Mouse (Mus musculus): ENCODE measurements around the gene Rhox3c. TPM values are rescaled to one million over a fixed set of nuclear protein-coding genes. Genes with fewer than 3 reads are reported as not detected.
"Not testable (repeated sequence)": the region's sequence is repeated elsewhere in the genome, so short reads cannot be mapped to it uniquely, and the experiment has no call there.

The Rhox3c gene
- total RNA-seq (2014; rRNA removed; ENCODE audit: low replicate concordance) (not detected in 2 replicates), polyA plus RNA-seq (2015; fragmentation: Nextera tagmentation; extraction: Ambion mirVana) (0.11 TPM in 1 of 2 replicates, not detected in the other)

- H3K9ac ChIP-seq (replicated peaks; ENCODE audit: low read depth, low read length); H3K4me1 ChIP-seq (ENCODE audit: control insufficient read depth, insufficient read depth); DNase-seq (ENCODE audit: low spot score); ATAC-seq (ENCODE audit: insufficient read depth, low read depth); H3K4me2 ChIP-seq (ENCODE audit: low read depth, low read length); H3K27me3 ChIP-seq (ENCODE audit: control insufficient read depth, insufficient read depth, low read length); H3K9me3 ChIP-seq (replicated peaks; ENCODE audit: control insufficient read depth, low read length); H3K36me3 ChIP-seq (replicated peaks; ENCODE audit: control insufficient read depth, insufficient read depth, low read length); H3K4me3 ChIP-seq (ENCODE audit: low read depth, low read length); H3K27ac ChIP-seq (ENCODE audit: low read depth): not testable (repeated sequence)
- 79% methylated on average over 3 of the region's 4 CpGs for WGBS
These were observed at the start of gene Rhox3c for GRCm38 (mm10) chrX:37458285-37458684. Gene Rhox3c, plus strand, starts transcription at chrX:37458585.

GRCm38 (mm10) chrX:37411767-37412166, 46.6 kb upstream of the Rhox3c start, which contains the start of gene Rhox2b:
Gene Rhox2b, plus strand, starts transcription at chrX:37412067.
- H3K9me3 ChIP-seq (replicated peaks; ENCODE audit: control insufficient read depth, low read length); H3K27me3 ChIP-seq (ENCODE audit: control insufficient read depth, insufficient read depth, low read length); DNase-seq (ENCODE audit: low spot score); ATAC-seq (ENCODE audit: insufficient read depth, low read depth); H3K36me3 ChIP-seq (replicated peaks; ENCODE audit: control insufficient read depth, insufficient read depth, low read length); H3K4me3 ChIP-seq (ENCODE audit: low read depth, low read length); H3K27ac ChIP-seq (ENCODE audit: low read depth); H3K9ac ChIP-seq (replicated peaks; ENCODE audit: low read depth, low read length); H3K4me1 ChIP-seq (ENCODE audit: control insufficient read depth, insufficient read depth); H3K4me2 ChIP-seq (ENCODE audit: low read depth, low read length): not testable (repeated sequence)
- WGBS = no CpG with 5 or more reads among the region's 9 CpGs

- DNase-seq (ENCODE audit: low spot score); H3K27ac ChIP-seq (ENCODE audit: low read depth); H3K4me3 ChIP-seq (ENCODE audit: low read depth, low read length); H3K4me1 ChIP-seq (ENCODE audit: control insufficient read depth, insufficient read depth); ATAC-seq (ENCODE audit: insufficient read depth, low read depth); H3K27me3 ChIP-seq (ENCODE audit: control insufficient read depth, insufficient read depth, low read length); H3K9ac ChIP-seq (replicated peaks; ENCODE audit: low read depth, low read length); H3K4me2 ChIP-seq (ENCODE audit: low read depth, low read length); H3K36me3 ChIP-seq (replicated peaks; ENCODE audit: control insufficient read depth, insufficient read depth, low read length); H3K9me3 ChIP-seq (replicated peaks; ENCODE audit: control insufficient read depth, low read length): not testable (repeated sequence)
- WGBS = 85% methylated on average over 14 of the region's 15 CpGs
These were observed 26.2 kb upstream of the Rhox3c start, which contains the start of gene Rhox4b for GRCm38 (mm10) chrX:37432194-37432593. Gene Rhox4b, plus strand, starts transcription at chrX:37432494.

- H3K27me3 ChIP-seq (ENCODE audit: control insufficient read depth, insufficient read depth, low read length); H3K36me3 ChIP-seq (replicated peaks; ENCODE audit: control insufficient read depth, insufficient read depth, low read length); H3K4me3 ChIP-seq (ENCODE audit: low read depth, low read length); ATAC-seq (ENCODE audit: insufficient read depth, low read depth); H3K4me1 ChIP-seq (ENCODE audit: control insufficient read depth, insufficient read depth); H3K4me2 ChIP-seq (ENCODE audit: low read depth, low read length); H3K9me3 ChIP-seq (replicated peaks; ENCODE audit: control insufficient read depth, low read length); H3K27ac ChIP-seq (ENCODE audit: low read depth); H3K9ac ChIP-seq (replicated peaks; ENCODE audit: low read depth, low read length); DNase-seq (ENCODE audit: low spot score): not testable (repeated sequence)
- WGBS = 95% methylated on average over 6 of the region's 10 CpGs
These were observed 5.0 kb upstream of the Rhox3c start, which contains the start of gene Rhox2c for GRCm38 (mm10) chrX:37453380-37453779. Gene Rhox2c, plus strand, starts transcription at chrX:37453680.

- 90% methylated on average over 14 of the region's 14 CpGs for WGBS
- H3K4me3 ChIP-seq (ENCODE audit: low read depth, low read length); H3K4me2 ChIP-seq (ENCODE audit: low read depth, low read length); DNase-seq (ENCODE audit: low spot score); H3K27ac ChIP-seq (ENCODE audit: low read depth); ATAC-seq (ENCODE audit: insufficient read depth, low read depth); H3K9ac ChIP-seq (replicated peaks; ENCODE audit: low read depth, low read length); H3K27me3 ChIP-seq (ENCODE audit: control insufficient read depth, insufficient read depth, low read length); H3K36me3 ChIP-seq (replicated peaks; ENCODE audit: control insufficient read depth, insufficient read depth, low read length); H3K9me3 ChIP-seq (replicated peaks; ENCODE audit: control insufficient read depth, low read length); H3K4me1 ChIP-seq (ENCODE audit: control insufficient read depth, insufficient read depth): not testable (repeated sequence)
These were observed 21.7 kb downstream of the Rhox3c start, which contains the start of gene Rhox4c for GRCm38 (mm10) chrX:37480037-37480436. Gene Rhox4c, plus strand, starts transcription at chrX:37480337.

- not testable (repeated sequence) for H3K27ac ChIP-seq (ENCODE audit: low read depth); H3K4me1 ChIP-seq (ENCODE audit: control insufficient read depth, insufficient read depth); H3K27me3 ChIP-seq (ENCODE audit: control insufficient read depth, insufficient read depth, low read length); DNase-seq (ENCODE audit: low spot score); H3K9me3 ChIP-seq (replicated peaks; ENCODE audit: control insufficient read depth, low read length); H3K36me3 ChIP-seq (replicated peaks; ENCODE audit: control insufficient read depth, insufficient read depth, low read length); H3K4me3 ChIP-seq (ENCODE audit: low read depth, low read length); ATAC-seq (ENCODE audit: insufficient read depth, low read depth); H3K4me2 ChIP-seq (ENCODE audit: low read depth, low read length); H3K9ac ChIP-seq (replicated peaks; ENCODE audit: low read depth, low read length)
- 86% methylated on average over 15 of the region's 18 CpGs for WGBS
These were observed 55.7 kb downstream of the Rhox3c start, which contains the start of gene Rhox4d for GRCm38 (mm10) chrX:37514059-37514458. Gene Rhox4d, plus strand, starts transcription at chrX:37514359.

Other genes starting within 250 kb of the Rhox3c start
- gene Gm9, start 247.5 kb upstream of the Rhox3c start, total RNA-seq (2014; rRNA removed; ENCODE audit: low replicate concordance) = not detected in 2 replicates
- not detected in 2 replicates for gene Gm9, start 247.5 kb upstream of the Rhox3c start, polyA plus RNA-seq (2015; fragmentation: Nextera tagmentation; extraction: Ambion mirVana)
- not detected in 2 replicates for gene Rhox1, start 236.3 kb upstream of the Rhox3c start, total RNA-seq (2014; rRNA removed; ENCODE audit: low replicate concordance)
- not detected in 2 replicates for gene Rhox1, start 236.3 kb upstream of the Rhox3c start, polyA plus RNA-seq (2015; fragmentation: Nextera tagmentation; extraction: Ambion mirVana)
- gene Rhox2a, start 213.6 kb upstream of the Rhox3c start, total RNA-seq (2014; rRNA removed; ENCODE audit: low replicate concordance) = not detected in 2 replicates
- not detected in 2 replicates for gene Rhox2a, start 213.6 kb upstream of the Rhox3c start, polyA plus RNA-seq (2015; fragmentation: Nextera tagmentation; extraction: Ambion mirVana)
- not detected in 2 replicates for gene Rhox3a, start 208.7 kb upstream of the Rhox3c start, total RNA-seq (2014; rRNA removed; ENCODE audit: low replicate concordance)
- gene Rhox3a, start 208.7 kb upstream of the Rhox3c start, polyA plus RNA-seq (2015; fragmentation: Nextera tagmentation; extraction: Ambion mirVana) = not detected in 2 replicates
- gene Rhox4a, start 193.2 kb upstream of the Rhox3c start, total RNA-seq (2014; rRNA removed; ENCODE audit: low replicate concordance) = not detected in 2 replicates
- not detected in 2 replicates for gene Rhox4a, start 193.2 kb upstream of the Rhox3c start, polyA plus RNA-seq (2015; fragmentation: Nextera tagmentation; extraction: Ambion mirVana)
- gene Rhox3a2, start 78.6 kb upstream of the Rhox3c start, total RNA-seq (2014; rRNA removed; ENCODE audit: low replicate concordance) = not detected in 2 replicates
- gene Rhox3a2, start 78.6 kb upstream of the Rhox3c start, polyA plus RNA-seq (2015; fragmentation: Nextera tagmentation; extraction: Ambion mirVana) = not detected in 2 replicates
- not detected in 2 replicates for gene Rhox4a2, start 67.7 kb upstream of the Rhox3c start, total RNA-seq (2014; rRNA removed; ENCODE audit: low replicate concordance)
- 0.22 TPM in 2 replicates for gene Rhox4a2, start 67.7 kb upstream of the Rhox3c start, polyA plus RNA-seq (2015; fragmentation: Nextera tagmentation; extraction: Ambion mirVana)
- gene Rhox2b, start 46.5 kb upstream of the Rhox3c start, total RNA-seq (2014; rRNA removed; ENCODE audit: low replicate concordance) = not detected in 2 replicates
- gene Rhox2b, start 46.5 kb upstream of the Rhox3c start, polyA plus RNA-seq (2015; fragmentation: Nextera tagmentation; extraction: Ambion mirVana) = not detected in 2 replicates
- not detected in 2 replicates for gene Rhox4b, start 26.1 kb upstream of the Rhox3c start, total RNA-seq (2014; rRNA removed; ENCODE audit: low replicate concordance)
- not detected in 2 replicates for gene Rhox4b, start 26.1 kb upstream of the Rhox3c start, polyA plus RNA-seq (2015; fragmentation: Nextera tagmentation; extraction: Ambion mirVana)
- not detected in 2 replicates for gene Rhox2c, start 4.9 kb upstream of the Rhox3c start, total RNA-seq (2014; rRNA removed; ENCODE audit: low replicate concordance)
- not detected in 2 replicates for gene Rhox2c, start 4.9 kb upstream of the Rhox3c start, polyA plus RNA-seq (2015; fragmentation: Nextera tagmentation; extraction: Ambion mirVana)
- not detected in 2 replicates for gene Rhox4c, start 21.8 kb downstream of the Rhox3c start, total RNA-seq (2014; rRNA removed; ENCODE audit: low replicate concordance)
- gene Rhox4c, start 21.8 kb downstream of the Rhox3c start, polyA plus RNA-seq (2015; fragmentation: Nextera tagmentation; extraction: Ambion mirVana) = not detected in 2 replicates
- not detected in 2 replicates for gene Rhox2d, start 34.8 kb downstream of the Rhox3c start, total RNA-seq (2014; rRNA removed; ENCODE audit: low replicate concordance)
- not detected in 2 replicates for gene Rhox2d, start 34.8 kb downstream of the Rhox3c start, polyA plus RNA-seq (2015; fragmentation: Nextera tagmentation; extraction: Ambion mirVana)
- not detected in 2 replicates for gene Rhox4d, start 55.8 kb downstream of the Rhox3c start, total RNA-seq (2014; rRNA removed; ENCODE audit: low replicate concordance)
- not detected in 2 replicates for gene Rhox4d, start 55.8 kb downstream of the Rhox3c start, polyA plus RNA-seq (2015; fragmentation: Nextera tagmentation; extraction: Ambion mirVana)
- gene Rhox2e, start 71.9 kb downstream of the Rhox3c start, total RNA-seq (2014; rRNA removed; ENCODE audit: low replicate concordance) = not detected in 2 replicates
- not detected in 2 replicates for gene Rhox2e, start 71.9 kb downstream of the Rhox3c start, polyA plus RNA-seq (2015; fragmentation: Nextera tagmentation; extraction: Ambion mirVana)
- not detected in 2 replicates for gene Rhox3e, start 83.4 kb downstream of the Rhox3c start, total RNA-seq (2014; rRNA removed; ENCODE audit: low replicate concordance)
- not detected in 2 replicates for gene Rhox3e, start 83.4 kb downstream of the Rhox3c start, polyA plus RNA-seq (2015; fragmentation: Nextera tagmentation; extraction: Ambion mirVana)
- gene Rhox4e, start 98.8 kb downstream of the Rhox3c start, total RNA-seq (2014; rRNA removed; ENCODE audit: low replicate concordance) = not detected in 2 replicates
- gene Rhox4e, start 98.8 kb downstream of the Rhox3c start, polyA plus RNA-seq (2015; fragmentation: Nextera tagmentation; extraction: Ambion mirVana) = not detected in 2 replicates
- not detected in 2 replicates for gene Rhox2f, start 112.8 kb downstream of the Rhox3c start, total RNA-seq (2014; rRNA removed; ENCODE audit: low replicate concordance)
- gene Rhox2f, start 112.8 kb downstream of the Rhox3c start, polyA plus RNA-seq (2015; fragmentation: Nextera tagmentation; extraction: Ambion mirVana) = not detected in 2 replicates
- gene Rhox3f, start 122.4 kb downstream of the Rhox3c start, total RNA-seq (2014; rRNA removed; ENCODE audit: low replicate concordance) = not detected in 2 replicates
- gene Rhox3f, start 122.4 kb downstream of the Rhox3c start, polyA plus RNA-seq (2015; fragmentation: Nextera tagmentation; extraction: Ambion mirVana) = not detected in 2 replicates
- not detected in 2 replicates for gene Rhox4f, start 149.1 kb downstream of the Rhox3c start, total RNA-seq (2014; rRNA removed; ENCODE audit: low replicate concordance)
- gene Rhox4f, start 149.1 kb downstream of the Rhox3c start, polyA plus RNA-seq (2015; fragmentation: Nextera tagmentation; extraction: Ambion mirVana) = not detected in 2 replicates
- gene Rhox3g, start 170.0 kb downstream of the Rhox3c start, total RNA-seq (2014; rRNA removed; ENCODE audit: low replicate concordance) = not detected in 2 replicates
- gene Rhox3g, start 170.0 kb downstream of the Rhox3c start, polyA plus RNA-seq (2015; fragmentation: Nextera tagmentation; extraction: Ambion mirVana) = not detected in 2 replicates
- not detected in 2 replicates for gene Rhox2g, start 184.9 kb downstream of the Rhox3c start, total RNA-seq (2014; rRNA removed; ENCODE audit: low replicate concordance)
- not detected in 2 replicates for gene Rhox2g, start 184.9 kb downstream of the Rhox3c start, polyA plus RNA-seq (2015; fragmentation: Nextera tagmentation; extraction: Ambion mirVana)
- not detected in 2 replicates for gene Rhox4g, start 192.7 kb downstream of the Rhox3c start, total RNA-seq (2014; rRNA removed; ENCODE audit: low replicate concordance)
- gene Rhox4g, start 192.7 kb downstream of the Rhox3c start, polyA plus RNA-seq (2015; fragmentation: Nextera tagmentation; extraction: Ambion mirVana) = not detected in 2 replicates
- not detected in 2 replicates for gene Rhox3h, start 210.2 kb downstream of the Rhox3c start, total RNA-seq (2014; rRNA removed; ENCODE audit: low replicate concordance)
- not detected in 2 replicates for gene Rhox3h, start 210.2 kb downstream of the Rhox3c start, polyA plus RNA-seq (2015; fragmentation: Nextera tagmentation; extraction: Ambion mirVana)
- gene Rhox2h, start 214.7 kb downstream of the Rhox3c start, total RNA-seq (2014; rRNA removed; ENCODE audit: low replicate concordance) = not detected in 2 replicates
- gene Rhox2h, start 214.7 kb downstream of the Rhox3c start, polyA plus RNA-seq (2015; fragmentation: Nextera tagmentation; extraction: Ambion mirVana) = not detected in 2 replicates